Mouse (Mus musculus): ENCODE results near the gene Esr1.
"Not testable (repeated sequence)": the region's sequence is repeated elsewhere in the genome, so short reads cannot be mapped to it uniquely, and the experiment has no call there.

Gene Esr1

DNA sequence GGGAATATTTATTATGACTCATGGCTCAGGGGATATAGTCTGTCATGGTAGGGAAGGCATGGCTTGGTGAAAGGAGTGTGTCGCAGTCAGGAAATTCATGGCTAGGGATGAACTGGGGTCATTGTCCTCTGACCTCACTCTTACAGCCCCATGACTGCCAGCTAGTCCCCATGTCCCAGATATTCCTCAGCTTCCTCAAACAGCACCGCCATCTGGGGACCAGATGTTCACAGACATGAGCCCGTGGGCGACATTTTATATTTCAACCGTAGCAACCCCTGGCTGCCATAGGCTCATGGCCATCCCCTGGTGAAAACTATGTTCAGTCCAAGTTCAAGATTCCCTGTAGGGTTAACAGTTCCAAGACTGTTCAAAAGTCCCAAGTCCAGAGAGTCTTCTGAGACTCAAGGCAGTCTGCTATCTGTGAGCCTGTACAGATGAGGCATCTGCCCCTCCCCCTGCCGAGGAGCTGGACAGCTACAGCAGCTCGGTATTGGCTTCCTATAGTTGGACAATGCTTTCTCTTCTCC is 83.0 kb downstream of the Esr1 start:
- no peak for ATAC-seq (ENCODE audit: low TSS enrichment)

GRCm38 (mm10) chr10:4709915-4710314 is 98.5 kb downstream of the Esr1 start:
- ATAC-seq (ENCODE audit: low TSS enrichment) = peak; percentile 93

GRCm38 (mm10) chr10:4711434-4711833 is 100.0 kb downstream of the Esr1 start:
- no peak for ATAC-seq (ENCODE audit: low TSS enrichment)

DNA sequence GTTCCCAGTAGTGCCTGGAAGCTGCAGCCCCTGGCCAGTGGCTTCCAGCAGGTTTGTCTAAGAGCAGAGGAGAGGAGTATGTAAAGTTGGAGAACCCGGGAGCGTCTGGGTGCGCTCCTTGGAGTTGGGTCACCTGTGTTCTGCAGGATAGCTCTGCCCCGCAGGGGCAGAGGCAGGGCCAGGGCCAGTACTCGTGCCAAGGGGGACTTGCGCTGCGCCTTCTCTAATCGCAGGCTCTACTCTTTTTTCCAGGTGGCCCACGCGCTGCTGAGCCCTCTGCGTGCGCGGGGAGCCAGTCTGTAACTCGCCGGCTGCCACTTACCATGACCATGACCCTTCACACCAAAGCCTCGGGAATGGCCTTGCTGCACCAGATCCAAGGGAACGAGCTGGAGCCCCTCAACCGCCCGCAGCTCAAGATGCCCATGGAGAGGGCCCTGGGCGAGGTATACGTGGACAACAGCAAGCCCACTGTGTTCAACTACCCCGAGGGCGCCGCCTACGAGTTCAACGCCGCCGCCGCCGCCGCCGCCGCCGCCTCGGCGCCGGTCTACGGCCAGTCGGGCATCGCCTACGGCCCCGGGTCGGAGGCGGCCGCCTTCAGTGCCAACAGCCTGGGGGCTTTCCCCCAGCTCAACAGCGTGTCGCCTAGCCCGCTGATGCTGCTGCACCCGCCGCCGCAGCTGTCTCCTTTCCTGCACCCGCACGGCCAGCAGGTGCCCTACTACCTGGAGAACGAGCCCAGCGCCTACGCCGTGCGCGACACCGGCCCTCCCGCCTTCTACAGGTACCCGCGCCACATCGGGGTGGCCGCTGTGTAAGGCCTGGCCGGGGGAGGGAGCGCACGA is 100.9 kb downstream of the Esr1 start:
- ATAC-seq (ENCODE audit: low TSS enrichment) = no peak

DNA sequence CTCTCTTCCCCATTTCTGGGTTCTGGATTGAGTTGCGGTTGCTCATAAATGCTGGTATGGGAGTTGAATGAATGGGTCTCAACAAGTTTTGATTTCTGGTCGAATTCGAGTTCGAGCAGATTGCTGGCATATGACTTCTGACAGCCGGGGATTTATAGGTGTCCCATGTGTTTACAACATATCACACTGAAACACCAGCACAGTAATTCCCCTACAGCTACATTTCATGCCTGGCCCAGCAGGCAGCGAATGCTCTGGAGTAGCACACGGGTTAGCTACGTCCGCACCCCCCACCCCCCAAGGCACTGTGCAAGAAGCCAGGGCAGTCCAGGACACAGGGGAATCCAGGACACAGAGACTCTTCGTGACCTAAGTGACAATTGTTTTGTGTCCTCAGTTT is 102.0 kb downstream of the Esr1 start:
- ATAC-seq (ENCODE audit: low TSS enrichment) = no peak

- no peak for ATAC-seq (ENCODE audit: low TSS enrichment)
Observed at GRCm38 (mm10) chr10:4724851-4725250, 113.5 kb downstream of the Esr1 start.

- no peak for ATAC-seq (ENCODE audit: low TSS enrichment)
Observed at GRCm38 (mm10) chr10:4726141-4726540, 114.7 kb downstream of the Esr1 start.

DNA sequence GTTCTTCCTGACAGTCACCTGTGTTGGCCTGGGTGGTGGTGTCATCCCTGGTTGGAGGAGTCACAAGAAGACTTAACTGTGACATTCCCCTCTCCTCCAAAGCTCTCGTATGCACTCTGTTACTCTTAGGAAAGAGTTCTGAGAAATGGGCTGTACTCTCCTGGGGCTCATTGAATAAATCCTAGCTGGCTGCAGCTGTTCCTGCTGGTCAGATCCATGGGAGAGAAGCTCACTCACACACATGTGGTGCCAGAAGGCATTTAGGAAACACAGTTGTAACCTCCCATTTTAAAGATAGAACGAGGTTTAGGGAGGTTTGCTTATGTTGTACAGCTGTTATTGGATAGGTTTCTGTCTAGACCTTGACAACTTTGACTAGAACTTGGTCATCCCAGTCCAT is 120.9 kb downstream of the Esr1 start:
- ATAC-seq (ENCODE audit: low TSS enrichment) = no peak

DNA sequence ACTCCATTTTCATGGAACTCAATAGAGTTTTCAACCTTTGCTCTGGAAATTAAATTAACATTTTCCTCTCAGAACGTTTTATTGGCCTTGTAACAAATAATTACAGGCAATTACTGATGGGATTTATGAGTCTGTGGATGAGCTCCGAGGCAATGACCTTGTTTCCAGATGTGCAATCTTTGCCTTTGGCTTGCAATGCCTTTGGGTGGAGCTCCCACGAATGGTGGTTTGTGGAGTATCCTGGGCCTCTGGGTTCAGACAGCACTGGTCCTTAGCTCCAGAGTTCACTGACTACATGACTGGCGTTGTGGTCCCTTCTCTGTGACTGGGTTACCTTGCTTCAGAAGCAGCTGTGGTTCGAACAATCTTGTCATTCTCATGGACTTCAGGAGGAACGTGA is 122.6 kb downstream of the Esr1 start:
- no peak for ATAC-seq (ENCODE audit: low TSS enrichment)

- no peak for ATAC-seq (ENCODE audit: low TSS enrichment)
Observed at GRCm38 (mm10) chr10:4734942-4735341, 123.5 kb downstream of the Esr1 start.

DNA sequence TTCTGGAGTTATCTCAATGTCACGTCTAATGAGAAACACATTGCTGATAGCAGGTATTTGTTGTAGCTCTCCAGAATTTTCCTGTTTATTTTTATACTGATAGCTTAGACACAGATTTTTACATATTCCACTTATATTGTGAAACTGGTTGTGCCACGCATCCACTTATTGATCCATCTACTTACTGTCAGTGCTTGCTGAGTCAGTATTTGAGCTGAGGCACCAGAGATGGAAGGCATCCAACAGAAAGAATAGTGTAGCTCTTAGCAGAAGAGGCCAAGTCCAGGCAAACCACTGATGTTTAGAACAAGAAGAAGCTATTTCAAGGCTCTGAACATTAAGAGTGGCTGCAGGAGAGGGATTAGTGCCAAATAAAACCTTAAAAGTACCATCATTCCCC is 126.9 kb downstream of the Esr1 start:
- ATAC-seq (ENCODE audit: low TSS enrichment) = no peak

DNA sequence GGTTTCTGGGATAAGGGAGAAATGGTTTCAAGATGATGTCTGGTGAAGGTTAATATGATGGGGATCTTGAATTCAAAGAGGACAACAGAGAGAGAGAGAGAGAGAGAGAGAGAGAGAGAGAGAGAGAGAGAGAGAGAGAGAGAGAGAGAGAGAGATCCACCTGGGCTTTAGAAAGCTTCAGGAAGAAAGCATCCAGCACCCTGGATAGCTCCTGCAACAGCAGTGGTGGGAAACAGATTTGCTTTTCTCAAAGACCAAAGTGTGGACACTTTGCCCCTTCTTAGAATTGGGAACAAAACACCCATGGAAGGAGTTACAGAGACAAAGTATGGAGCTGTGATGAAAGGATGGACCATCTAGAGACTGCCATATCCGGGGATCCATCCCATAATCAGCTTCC is 139.7 kb downstream of the Esr1 start:
- ATAC-seq (ENCODE audit: low TSS enrichment) = not testable (repeated sequence)

GRCm38 (mm10) chr10:4752977-4753376 is 141.6 kb downstream of the Esr1 start:
- no peak for ATAC-seq (ENCODE audit: low TSS enrichment)

DNA sequence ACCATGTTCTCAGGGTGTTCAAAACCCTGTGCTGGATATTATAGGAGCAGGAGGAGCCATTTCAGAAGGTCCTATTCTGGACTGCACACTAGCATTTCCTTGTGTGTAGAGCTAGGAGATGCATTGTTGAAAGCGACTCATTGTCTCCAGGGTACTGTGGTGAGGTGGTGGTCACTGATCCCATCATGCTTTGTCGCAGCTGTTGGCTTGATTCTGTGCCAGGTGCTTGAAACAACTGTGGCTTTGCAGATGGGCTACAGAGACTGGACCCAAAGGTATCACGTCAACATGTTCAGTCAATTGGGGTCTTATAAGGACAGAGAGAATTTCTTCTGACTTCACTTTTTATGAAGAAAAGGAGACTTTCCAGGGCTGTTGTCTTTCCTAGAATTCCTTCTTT is 164.1 kb downstream of the Esr1 start:
- ATAC-seq (ENCODE audit: low TSS enrichment) = no peak

DNA sequence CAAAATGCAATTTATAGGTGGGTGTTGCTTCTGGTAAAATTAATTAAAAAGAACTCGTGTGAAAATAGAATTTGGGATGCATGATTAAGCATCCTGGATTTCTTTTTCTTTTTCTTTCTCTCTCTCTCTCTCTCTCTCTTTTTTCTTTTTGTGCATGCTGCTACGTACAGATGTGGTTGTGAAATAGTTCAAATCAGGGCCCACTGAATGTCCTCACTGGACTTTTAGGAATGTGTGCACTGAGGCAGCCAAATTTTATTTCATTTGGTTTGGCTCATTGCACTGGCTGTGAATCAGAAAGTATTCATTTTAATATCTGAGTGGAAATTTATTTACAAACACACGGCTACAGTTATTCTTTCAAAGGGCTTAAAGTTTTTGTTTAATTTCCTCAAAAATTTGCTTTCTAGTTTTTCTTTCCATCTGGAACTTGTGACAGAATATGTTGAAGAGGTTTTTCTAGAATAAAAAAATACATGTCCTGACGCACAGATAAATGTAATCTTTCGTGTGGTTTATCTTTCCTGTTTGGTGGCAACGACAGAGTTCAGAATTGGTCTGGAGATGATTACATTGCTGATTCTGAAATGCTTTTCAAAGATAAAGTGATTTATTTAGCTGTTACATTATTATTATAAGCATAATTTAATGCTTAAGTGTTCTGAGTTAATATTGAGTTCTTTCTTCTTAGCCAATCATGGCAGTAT is 164.8 kb downstream of the Esr1 start:
- no peak for ATAC-seq (ENCODE audit: low TSS enrichment)

GRCm38 (mm10) chr10:4776714-4777090 is 165.3 kb downstream of the Esr1 start:
- ATAC-seq (ENCODE audit: low TSS enrichment) = no peak

DNA sequence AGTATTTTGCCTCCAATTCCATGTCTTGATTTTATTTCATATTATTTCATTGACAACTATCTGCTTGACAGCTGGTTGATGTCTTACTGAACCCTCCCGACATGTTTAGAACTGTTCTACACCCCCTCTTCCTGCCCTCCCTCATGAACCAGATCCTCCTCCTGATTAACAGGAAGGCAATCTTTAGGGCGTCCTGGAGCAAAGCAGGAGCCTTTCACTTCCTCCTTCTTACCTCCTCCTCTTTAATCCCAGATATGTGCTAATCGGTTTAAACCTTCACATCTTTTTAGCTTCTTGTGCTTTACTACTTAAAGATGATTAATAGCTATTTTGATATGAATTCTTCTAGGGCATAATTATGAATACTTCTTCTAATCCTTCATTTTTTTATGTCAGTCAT is 166.6 kb downstream of the Esr1 start:
- ATAC-seq (ENCODE audit: low TSS enrichment) = no peak

- ATAC-seq (ENCODE audit: low TSS enrichment) = no peak
Observed at GRCm38 (mm10) chr10:4780926-4781325, 169.5 kb downstream of the Esr1 start.

DNA sequence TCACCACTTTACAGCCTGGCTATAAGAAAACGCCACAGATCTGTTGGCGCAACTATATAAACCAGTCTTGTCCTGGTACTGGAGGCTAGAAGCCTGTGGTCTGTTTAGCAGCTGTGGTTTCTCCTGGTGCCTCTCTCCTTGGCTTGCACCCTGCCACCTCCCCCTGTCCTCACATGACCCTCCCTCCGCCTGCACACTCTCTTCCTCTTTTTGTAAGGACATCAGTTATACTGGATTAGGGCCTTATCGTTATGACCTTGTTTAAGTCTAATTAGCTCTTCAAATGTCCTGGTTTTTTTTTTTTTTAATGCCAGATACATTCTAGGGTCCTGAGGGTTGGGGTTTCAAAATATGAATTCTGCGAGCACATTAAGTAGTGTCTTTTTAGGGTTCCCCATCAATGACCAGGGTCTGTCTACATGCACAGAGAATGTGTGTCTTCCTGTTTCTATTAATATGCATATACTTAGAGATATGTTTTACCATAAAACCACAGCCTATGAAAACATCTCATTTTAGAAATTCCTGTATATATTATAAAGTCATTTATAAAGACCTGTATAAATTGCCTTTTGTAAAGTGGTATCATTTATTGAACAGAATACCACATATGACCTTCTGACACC is 175.7 kb downstream of the Esr1 start:
- ATAC-seq (ENCODE audit: low TSS enrichment) = no peak

GRCm38 (mm10) chr10:4798268-4798808 is 186.9 kb downstream of the Esr1 start:
- ATAC-seq (ENCODE audit: low TSS enrichment) = no peak

- ATAC-seq (ENCODE audit: low TSS enrichment) = no peak
Observed at GRCm38 (mm10) chr10:4824366-4824765, 213.0 kb downstream of the Esr1 start.

DNA sequence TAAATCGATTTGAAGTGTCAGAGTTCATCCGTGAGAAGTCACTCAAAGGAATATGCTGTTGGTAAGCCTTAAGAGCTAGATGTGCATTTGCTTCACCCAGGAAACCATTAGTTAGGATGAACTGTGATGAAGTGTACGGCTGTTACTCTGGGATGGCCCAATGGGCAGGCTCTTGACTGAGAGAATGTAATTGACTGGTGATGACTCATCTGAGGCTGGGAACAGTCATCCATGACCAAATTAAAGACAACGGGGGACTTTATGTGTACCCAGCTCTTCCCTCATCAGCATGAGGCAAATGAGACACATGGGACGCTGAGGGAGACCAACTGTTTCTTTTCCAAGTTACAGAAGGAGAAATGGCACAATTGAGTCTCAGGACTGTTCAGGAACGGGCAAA is 219.2 kb downstream of the Esr1 start:
- ATAC-seq (ENCODE audit: low TSS enrichment) = no peak
